Mouse (Mus musculus) forebrain, embryonic 12.5 days (tissue): ENCODE data around the gene Armc7. TPM values are rescaled to one million over a fixed set of nuclear protein-coding genes. Genes with fewer than 3 reads are reported as not detected.
"Not testable (repeated sequence)": the region's sequence is repeated elsewhere in the genome, so short reads cannot be mapped to it uniquely, and the experiment has no call there.

Experiments used
- ATAC-seq: fragments of 200-750 bp; cut with Nextera tagmentation; 2 replicates; pipeline ENCODE4 v1.8.0; 2017; ENCODE audit warnings: moderate TSS enrichment; ENCODE audit not compliant: low FRiP score
- H3K27ac ChIP-seq: fragments of 300-500 bp; sonication (generic); 2 replicates; pipeline ENCODE4 v1.5.1; 2016; ENCODE audit warnings: mild to moderate bottlenecking
- H3K27me3 ChIP-seq: fragments of 300-500 bp; sonication (generic); 2 replicates; pipeline ENCODE4 v1.6.1; 2016; ENCODE audit warnings: mild to moderate bottlenecking
- H3K36me3 ChIP-seq: fragments of 300-500 bp; sonication (generic); replicated peaks from 2 replicates; pipeline ENCODE4 v1.6.1; 2016; ENCODE audit warnings: mild to moderate bottlenecking
- H3K4me1 ChIP-seq: fragments of 300-500 bp; sonication (generic); 2 replicates; pipeline ENCODE4 v1.6.1; 2016
- H3K4me2 ChIP-seq: fragments of 300-500 bp; sonication (generic); 2 replicates; pipeline ENCODE4 v1.6.1; 2016; ENCODE audit warnings: mild to moderate bottlenecking, moderate library complexity
- H3K4me3 ChIP-seq: fragments of 300-500 bp; sonication (generic); replicated peaks from 2 replicates; pipeline ENCODE4 v1.5.1; 2016; ENCODE audit warnings: mild to moderate bottlenecking
- H3K9ac ChIP-seq: fragments of 300-500 bp; sonication (generic); 2 replicates; pipeline ENCODE4 v1.6.1; 2016; ENCODE audit warnings: mild to moderate bottlenecking
- H3K9me3 ChIP-seq: fragments of 300-500 bp; sonication (generic); 2 replicates; pipeline ENCODE4 v1.6.1; 2016
- WGBS: fragments of 180-500 bp; shearing (Covaris S2); methylation state at CpG from one replicate; pipeline ENCODE4 v1.1.7; 2016; 5-methylcytosine and 5-hydroxymethylcytosine counted together
- polyA plus RNA-seq: library from polyadenylated mRNA; unstranded; fragments of >200 nt; fragmentation: Nextera tagmentation; extraction: Ambion mirVana; gene quantifications from 2 replicates; pipeline ENCODE4 v1.2.1, GENCODE M21; 2016

Armc7 gene
- polyA plus RNA-seq, 1 experiment from 2014 or later = 11.0 TPM

GRCm38 (mm10) chr11:115441417-115441816 is 34.0 kb upstream of the Armc7 start:
- 50% methylated on average over 15 of the region's 15 CpGs for WGBS
- Histone ChIP-seq H3K4me3 (no peak overlapping the region), H3K27me3 (no peaks in the 10 kb centered on the region), H3K9ac (no peak overlapping the region), H3K4me2 (no peak overlapping the region), H3K4me1 (peaks cover under 1% of the 10 kb centered on the region; the same call in 1 of the 2 replicates), H3K27ac (no peak overlapping the region), H3K9me3 (no peaks in the 10 kb centered on the region), H3K36me3 (no peaks in the 10 kb centered on the region)
- no peak for ATAC-seq

- no peak for ATAC-seq
- 86% methylated on average over 3 of the region's 3 CpGs for WGBS
- Histone ChIP-seq H3K27me3 (no peaks in the 10 kb centered on the region), H3K4me1 (peaks cover 3% of the 10 kb centered on the region; the same call in 1 of the 2 replicates), H3K27ac (no peak overlapping the region), H3K9ac (no peak overlapping the region), H3K36me3 (no peaks in the 10 kb centered on the region), H3K9me3 (no peaks in the 10 kb centered on the region), H3K4me2 (no peak overlapping the region), H3K4me3 (no peak overlapping the region)
These were observed 28.6 kb upstream of the Armc7 start for GRCm38 (mm10) chr11:115446906-115447305.

GRCm38 (mm10) chr11:115447321-115447885 is 28.1 kb upstream of the Armc7 start:
- H3K4me3 ChIP-seq = no peak overlapping the region
- no peak overlapping the region for H3K4me2 ChIP-seq
- no peaks in the 10 kb centered on the region for H3K9me3 ChIP-seq
- no peak for ATAC-seq
- no peak overlapping the region for H3K9ac ChIP-seq
- H3K27ac ChIP-seq = no peak overlapping the region
- no peaks in the 10 kb centered on the region for H3K27me3 ChIP-seq
- H3K4me1 ChIP-seq = peaks cover 3% of the 10 kb centered on the region; the same call in 1 of the 2 replicates
- 89% methylated on average over 11 of the region's 11 CpGs for WGBS
- no peaks in the 10 kb centered on the region for H3K36me3 ChIP-seq

GRCm38 (mm10) chr11:115448075-115448474 is 27.4 kb upstream of the Armc7 start:
- Histone ChIP-seq H3K9me3 (no peaks in the 10 kb centered on the region), H3K9ac (no peak overlapping the region), H3K4me3 (no peak overlapping the region), H3K4me2 (no peak overlapping the region), H3K27ac (no peak overlapping the region), H3K27me3 (no peaks in the 10 kb centered on the region), H3K36me3 (no peaks in the 10 kb centered on the region), H3K4me1 (peaks cover 3% of the 10 kb centered on the region; the same call in 1 of the 2 replicates)
- ATAC-seq = no peak
- 86% methylated on average over 16 of the region's 16 CpGs for WGBS

GRCm38 (mm10) chr11:115448998-115449397 is 26.5 kb upstream of the Armc7 start:
- 73% methylated on average over 7 of the region's 7 CpGs for WGBS
- Histone ChIP-seq H3K9me3 (no peaks in the 10 kb centered on the region), H3K27me3 (no peaks in the 10 kb centered on the region), H3K4me2 (no peak overlapping the region), H3K4me3 (no peak overlapping the region), H3K4me1 (peaks cover 3% of the 10 kb centered on the region; the same call in 1 of the 2 replicates), H3K36me3 (no peaks in the 10 kb centered on the region), H3K27ac (no peak overlapping the region), H3K9ac (no peak overlapping the region)
- ATAC-seq = no peak

- no peak for ATAC-seq
These were observed 25.3 kb upstream of the Armc7 start for GRCm38 (mm10) chr11:115450176-115450575.

GRCm38 (mm10) chr11:115451781-115452241 is 23.7 kb upstream of the Armc7 start:
- H3K9me3 ChIP-seq = peaks cover 4% of the 10 kb centered on the region; the same call in 1 of the 2 replicates
- H3K9ac ChIP-seq = no peak overlapping the region
- H3K4me3 ChIP-seq = no peak overlapping the region
- H3K27me3 ChIP-seq = no peaks in the 10 kb centered on the region
- no peak overlapping the region for H3K27ac ChIP-seq
- no peak overlapping the region for H3K4me2 ChIP-seq
- H3K36me3 ChIP-seq = no peaks in the 10 kb centered on the region
- H3K4me1 ChIP-seq = peaks cover 3% of the 10 kb centered on the region; the same call in 1 of the 2 replicates
- no peak for ATAC-seq
- 91% methylated on average over 8 of the region's 8 CpGs for WGBS

More at GRCm38 (mm10) chr11:115450176-115450575, 25.3 kb upstream of the Armc7 start:
- Histone ChIP-seq H3K36me3 (no peaks in the 10 kb centered on the region), H3K4me3 (no peak overlapping the region), H3K4me1 (peaks cover 3% of the 10 kb centered on the region; the same call in 1 of the 2 replicates), H3K9me3 (peaks cover 2% of the 10 kb centered on the region; the same call in 1 of the 2 replicates), H3K27me3 (no peaks in the 10 kb centered on the region), H3K27ac (no peak overlapping the region), H3K4me2 (no peak overlapping the region), H3K9ac (no peak overlapping the region)
- 90% methylated on average over 7 of the region's 7 CpGs for WGBS

GRCm38 (mm10) chr11:115452281-115452860 is 23.1 kb upstream of the Armc7 start:
- Histone ChIP-seq H3K36me3 (no peaks in the 10 kb centered on the region), H3K27ac (no peak overlapping the region), H3K4me2 (no peak overlapping the region), H3K9me3 (peaks cover 4% of the 10 kb centered on the region; the same call in 1 of the 2 replicates), H3K27me3 (no peaks in the 10 kb centered on the region), H3K4me3 (no peak overlapping the region), H3K4me1 (peaks cover 4% of the 10 kb centered on the region), H3K9ac (no peak overlapping the region)
- no peak for ATAC-seq
- WGBS = 85% methylated on average over 7 of the region's 7 CpGs

GRCm38 (mm10) chr11:115453306-115453705 is 22.2 kb upstream of the Armc7 start:
- Histone ChIP-seq H3K36me3 (no peaks in the 10 kb centered on the region), H3K4me1 (peaks cover 9% of the 10 kb centered on the region), H3K9me3 (peaks cover 4% of the 10 kb centered on the region; the same call in 1 of the 2 replicates), H3K4me2 (no peak overlapping the region), H3K27me3 (no peaks in the 10 kb centered on the region), H3K27ac (no peak overlapping the region), H3K9ac (no peak overlapping the region), H3K4me3 (no peak overlapping the region)
- 63% methylated on average over 4 of the region's 4 CpGs for WGBS
- ATAC-seq = no peak

- H3K27ac ChIP-seq, H3K4me3 ChIP-seq, H3K9me3 ChIP-seq, H3K4me2 ChIP-seq, ATAC-seq, H3K27me3 ChIP-seq, H3K9ac ChIP-seq, H3K36me3 ChIP-seq, H3K4me1 ChIP-seq: not testable (repeated sequence)
- WGBS = 82% methylated on average over 6 of the region's 6 CpGs
These were observed 20.6 kb upstream of the Armc7 start for GRCm38 (mm10) chr11:115454822-115455221.

GRCm38 (mm10) chr11:115455619-115456018 is 19.8 kb upstream of the Armc7 start:
- no peak overlapping the region for H3K4me2 ChIP-seq
- WGBS = 85% methylated on average over 15 of the region's 15 CpGs
- H3K4me1 ChIP-seq = peaks cover 6% of the 10 kb centered on the region; the same call in 1 of the 2 replicates
- peaks cover 4% of the 10 kb centered on the region; the same call in 1 of the 2 replicates for H3K9me3 ChIP-seq
- H3K4me3 ChIP-seq = no peak overlapping the region
- H3K36me3 ChIP-seq = no peaks in the 10 kb centered on the region
- H3K27ac ChIP-seq = no peak overlapping the region
- no peak for ATAC-seq
- H3K9ac ChIP-seq = no peak overlapping the region
- H3K27me3 ChIP-seq = no peaks in the 10 kb centered on the region

- Histone ChIP-seq H3K9me3 (peaks cover 4% of the 10 kb centered on the region; the same call in 1 of the 2 replicates), H3K4me1 (peaks cover 6% of the 10 kb centered on the region; the same call in 1 of the 2 replicates), H3K4me3 (no peak overlapping the region), H3K36me3 (no peaks in the 10 kb centered on the region), H3K27ac (no peak overlapping the region), H3K4me2 (no peak overlapping the region), H3K9ac (no peak overlapping the region), H3K27me3 (no peaks in the 10 kb centered on the region)
- ATAC-seq = no peak
- 89% methylated on average over 5 of the region's 5 CpGs for WGBS
These were observed 19.3 kb upstream of the Armc7 start for GRCm38 (mm10) chr11:115456182-115456581.
